Mouse (Mus musculus) stomach, embryonic 14.5 days (tissue): ENCODE data around the gene Gm13271. TPM values are rescaled to one million over a fixed set of nuclear protein-coding genes. Genes with fewer than 3 reads are reported as not detected.
"Not testable (repeated sequence)": the region's sequence is repeated elsewhere in the genome, so short reads cannot be mapped to it uniquely, and the experiment has no call there.

Experiments used
- ATAC-seq: fragments of 200-750 bp; cut with Nextera tagmentation; 2 replicates; pipeline ENCODE4 v1.8.0; 2017; ENCODE audit warnings: low read depth, moderate TSS enrichment; ENCODE audit not compliant: insufficient number of reproducible peaks, insufficient read depth, low FRiP score
- H3K27ac ChIP-seq: fragments of 300-500 bp; sonication (generic); 2 replicates; pipeline ENCODE4 v1.5.1; 2014; ENCODE audit warnings: mild to moderate bottlenecking, low read length, moderate library complexity, mixed read lengths
- H3K27me3 ChIP-seq: fragments of 300-500 bp; sonication (generic); 2 replicates; pipeline ENCODE4 v1.6.1; 2014; ENCODE audit warnings: low read length, control low read depth, mixed read lengths; ENCODE audit not compliant: control insufficient read depth, insufficient read depth
- H3K36me3 ChIP-seq: fragments of 300-500 bp; sonication (generic); 2 replicates; pipeline ENCODE4 v1.6.1; 2014; ENCODE audit warnings: mild to moderate bottlenecking, control low read depth, low read length, moderate library complexity, mixed read lengths; ENCODE audit not compliant: control insufficient read depth, insufficient read depth
- H3K4me1 ChIP-seq: fragments of 300-500 bp; sonication (generic); 2 replicates; pipeline ENCODE4 v1.6.1; 2014; ENCODE audit warnings: low read length, control low read depth, mixed read lengths; ENCODE audit not compliant: control insufficient read depth, insufficient read depth
- H3K4me2 ChIP-seq: fragments of 300-500 bp; sonication (generic); replicated peaks from 2 replicates; pipeline ENCODE4 v1.6.1; 2014; ENCODE audit warnings: low read depth, low read length, control low read depth
- H3K4me3 ChIP-seq: fragments of 300-500 bp; sonication (generic); 2 replicates; pipeline ENCODE4 v1.5.1; 2014; ENCODE audit warnings: low read depth, low read length, control low read depth
- H3K9ac ChIP-seq: fragments of 300-500 bp; sonication (generic); replicated peaks from 2 replicates; pipeline ENCODE4 v1.6.1; 2014; ENCODE audit warnings: low read depth, mild to moderate bottlenecking, control low read depth, low read length, moderate library complexity, mixed read lengths
- H3K9me3 ChIP-seq: fragments of 300-500 bp; sonication (generic); 2 replicates; pipeline ENCODE4 v1.6.1; 2016; ENCODE audit warnings: low read depth, low read length, control low read depth; ENCODE audit not compliant: control insufficient read depth
- WGBS: fragments of 180-500 bp; shearing (Covaris S2); extraction: QIAGEN DNeasy Blood & Tissue Kit; methylation state at CpG from one replicate; pipeline ENCODE4 v1.1.7; 2014; 5-methylcytosine and 5-hydroxymethylcytosine counted together
- polyA plus RNA-seq: library from polyadenylated mRNA; unstranded; fragments of >200 nt; fragmentation: Nextera tagmentation; extraction: Ambion mirVana; gene quantifications from 2 replicates; pipeline ENCODE4 v1.2.1, GENCODE M21; 2014

The Gm13271 gene
- polyA plus RNA-seq, 1 experiment from 2014 or later, result not detected

DNA sequence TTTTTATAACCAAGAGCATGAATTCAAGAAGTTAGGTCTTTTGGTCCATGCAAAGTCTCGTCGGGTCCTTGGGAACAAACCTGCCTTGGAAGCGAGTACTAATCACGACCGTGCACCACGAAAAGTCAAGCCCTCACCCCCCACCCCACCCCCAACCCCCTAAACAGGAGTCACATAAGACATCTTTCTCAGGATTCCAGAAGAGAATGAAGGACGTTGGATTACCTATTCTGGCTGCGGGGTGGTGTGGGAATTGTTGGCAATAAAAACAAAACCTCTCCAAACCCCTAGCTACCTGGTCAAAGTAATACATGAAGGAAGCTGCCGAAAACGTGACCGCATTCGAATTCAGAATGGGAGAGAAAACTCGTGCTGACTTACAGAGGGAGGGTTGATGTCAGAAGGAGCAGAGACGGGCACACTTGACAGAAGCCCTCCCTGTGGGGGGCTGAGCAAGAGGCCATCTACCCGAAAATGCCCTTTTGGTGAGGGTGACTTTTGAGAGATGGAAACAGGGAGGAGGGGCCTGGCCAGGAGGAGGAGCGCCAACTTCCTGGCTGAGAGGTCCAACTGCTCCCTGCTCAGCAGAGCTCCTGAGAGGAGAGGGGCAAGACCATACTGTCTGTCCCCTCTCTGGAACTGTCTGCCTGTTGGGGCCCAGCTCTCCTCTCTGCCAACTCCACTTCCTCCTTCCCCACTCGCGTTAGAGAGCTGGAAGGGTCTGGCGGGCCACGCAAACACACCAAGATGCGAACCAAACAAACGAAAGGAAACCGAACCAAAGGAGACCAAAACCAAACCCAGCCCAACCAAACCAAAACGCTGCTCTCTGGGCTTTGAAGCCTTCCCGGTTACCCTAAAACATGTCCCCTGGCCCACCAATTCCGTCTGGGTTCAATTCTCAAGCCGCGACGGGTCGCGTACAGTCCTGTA is 2.2 kb downstream of the Gm13271 start:
- Histone ChIP-seq H3K27ac (peak overlapping the region; percentile 93), H3K4me3 (peak overlapping the region; percentile 42), H3K9ac (peak overlapping the region; percentile 52), H3K4me2 (peak overlapping the region; percentile 61)
- WGBS, result 11% methylated on average over 28 of the region's 31 CpGs
- H3K4me1 ChIP-seq, H3K36me3 ChIP-seq, H3K9me3 ChIP-seq, ATAC-seq, H3K27me3 ChIP-seq: not testable (repeated sequence)

DNA sequence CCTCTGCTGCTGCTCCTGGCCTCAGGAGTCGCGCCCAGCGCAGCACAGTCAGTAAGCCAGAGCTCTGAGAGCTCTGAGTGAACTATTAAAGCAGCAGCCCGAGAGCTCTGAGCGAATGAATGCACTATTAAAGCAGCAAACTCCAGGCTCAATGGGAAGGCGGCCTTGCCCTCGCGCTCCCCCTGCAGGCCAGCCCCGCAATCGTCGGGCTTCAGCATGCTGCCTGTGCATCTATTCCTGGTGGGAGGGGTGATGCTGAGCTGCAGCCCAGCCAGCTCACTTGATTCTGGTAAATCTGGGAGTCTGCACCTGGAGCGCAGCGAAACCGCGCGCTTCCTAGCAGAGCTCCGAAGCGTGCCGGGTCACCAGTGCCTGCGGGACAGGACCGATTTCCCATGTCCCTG is 3.0 kb downstream of the Gm13271 start:
- not testable (repeated sequence) for H3K9ac ChIP-seq, H3K27me3 ChIP-seq, H3K36me3 ChIP-seq, H3K4me1 ChIP-seq, H3K9me3 ChIP-seq
- peak overlapping the region; percentile 61 for H3K4me2 ChIP-seq
- 0% methylated on average over 11 of the region's 21 CpGs for WGBS
- H3K4me3 ChIP-seq, result peak overlapping the region; percentile 42
- H3K27ac ChIP-seq, result peak overlapping the region; percentile 93
- ATAC-seq, result peak; percentile 99

DNA sequence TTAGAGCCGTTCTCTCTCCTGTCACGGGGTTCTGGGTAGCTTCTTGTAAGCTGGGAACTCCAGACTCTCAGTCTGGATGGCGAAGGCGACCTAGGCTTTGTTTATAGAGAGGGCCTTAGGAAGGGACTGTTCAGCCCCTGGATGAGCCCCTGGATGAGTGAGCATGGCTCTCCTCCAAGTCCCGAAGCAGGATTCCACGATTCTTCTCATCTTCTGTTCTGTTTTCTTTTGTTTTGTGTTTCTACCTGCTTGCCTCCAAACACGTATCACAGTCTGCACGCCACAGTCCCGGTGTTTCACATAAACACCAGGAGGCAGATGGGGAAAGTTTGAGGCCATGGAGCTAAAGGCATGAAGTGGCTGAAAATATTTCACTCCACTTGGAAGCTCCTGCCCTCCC is 4.1 kb downstream of the Gm13271 start:
- H3K36me3 ChIP-seq, H3K27me3 ChIP-seq, ATAC-seq, H3K4me2 ChIP-seq, H3K4me3 ChIP-seq, H3K4me1 ChIP-seq, H3K27ac ChIP-seq, H3K9me3 ChIP-seq, H3K9ac ChIP-seq: not testable (repeated sequence)
- WGBS, result 85% methylated on average over 9 of the region's 9 CpGs

DNA sequence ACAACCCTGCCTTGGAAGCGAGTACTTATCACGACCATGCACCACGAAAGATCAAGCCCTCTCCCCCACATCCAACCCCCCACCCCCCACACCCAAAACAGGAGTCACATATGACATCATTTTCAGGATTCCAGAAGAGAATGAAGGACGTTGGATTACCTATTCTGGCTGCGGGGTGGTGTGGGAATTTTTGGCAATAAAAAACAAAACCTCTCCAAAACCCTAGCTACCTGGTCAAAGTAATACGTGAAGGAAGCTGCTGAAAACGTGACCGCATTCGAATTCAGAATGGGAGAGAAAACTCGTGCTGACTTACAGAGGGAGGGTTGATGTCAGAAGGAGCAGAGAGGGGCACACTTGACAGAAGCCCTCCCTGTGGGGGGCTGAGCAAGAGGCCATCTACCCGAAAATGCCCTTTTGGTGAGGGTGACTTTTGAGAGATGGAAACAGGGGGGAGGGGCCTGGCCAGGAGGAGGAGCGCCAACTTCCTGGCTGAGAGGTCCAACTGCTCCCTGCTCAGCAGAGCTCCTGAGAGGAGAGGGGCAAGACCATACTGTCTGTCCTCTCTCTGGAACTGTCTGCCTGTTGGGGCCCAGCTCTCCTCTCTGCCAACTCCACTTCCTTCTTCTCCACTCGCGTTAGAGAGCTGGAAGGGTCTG is 5.1 kb downstream of the Gm13271 start, which contains the start of gene Gm13283:
Gene Gm13283, plus strand, starts transcription at position 510 of the 659 bp plus-strand sequence.
- not testable (repeated sequence) for H3K4me1 ChIP-seq, H3K27me3 ChIP-seq, H3K9me3 ChIP-seq, H3K27ac ChIP-seq, ATAC-seq, H3K9ac ChIP-seq, H3K36me3 ChIP-seq
- H3K4me3 ChIP-seq, result peak within 1 kb of the TSS; percentile 16; the same call in 1 of the 2 replicates
- WGBS, result 24% methylated on average over 8 of the region's 14 CpGs
- H3K4me2 ChIP-seq, result peak within 1 kb of the TSS; percentile 30

DNA sequence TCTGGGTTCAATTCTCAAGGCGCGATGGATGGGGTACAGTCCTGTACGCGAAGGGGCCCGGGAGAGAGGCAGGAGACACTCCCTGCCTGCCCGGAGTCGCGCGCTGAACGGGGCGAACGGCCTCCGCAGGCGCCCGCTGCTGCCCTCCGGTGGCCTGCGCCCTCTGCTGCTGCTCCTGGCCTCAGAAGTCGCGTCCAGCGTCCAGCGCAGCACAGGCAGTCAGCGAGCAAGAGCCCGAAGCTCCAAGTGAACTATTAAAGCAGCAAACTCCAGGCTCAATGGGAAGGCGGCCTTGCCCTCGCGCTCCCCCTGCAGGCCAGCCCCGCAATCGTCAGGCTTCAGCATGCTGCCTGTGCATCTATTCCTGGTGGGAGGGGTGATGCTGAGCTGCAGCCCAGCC is 5.8 kb downstream of the Gm13271 start:
- H3K27ac ChIP-seq, ATAC-seq: not testable (repeated sequence)
- 0% methylated on average over 21 of the region's 28 CpGs for WGBS

DNA sequence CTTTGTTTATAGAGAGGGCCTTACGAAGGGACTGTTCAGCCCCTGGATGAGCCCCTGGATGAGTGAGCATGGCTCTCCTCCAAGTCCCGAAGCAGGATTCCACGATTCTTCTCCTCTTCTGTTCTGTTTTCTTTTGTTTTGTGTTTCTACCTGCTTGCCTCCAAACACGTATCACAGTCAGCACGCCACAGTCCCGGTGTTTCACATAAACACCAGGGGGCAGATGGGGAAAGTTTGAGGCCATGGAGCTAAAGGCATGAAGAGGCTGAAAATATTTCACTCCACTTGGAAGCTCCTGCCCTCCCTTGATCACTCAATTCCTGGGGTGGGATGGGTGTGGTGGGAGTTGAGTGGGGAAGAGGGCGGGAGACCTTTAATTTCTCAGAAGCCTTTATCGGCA is 7.1 kb downstream of the Gm13271 start:
- WGBS, result 65% methylated on average over 6 of the region's 8 CpGs
- H3K9me3 ChIP-seq, H3K4me1 ChIP-seq, H3K36me3 ChIP-seq, H3K4me3 ChIP-seq, H3K4me2 ChIP-seq, H3K9ac ChIP-seq, H3K27ac ChIP-seq, H3K27me3 ChIP-seq, ATAC-seq: not testable (repeated sequence)

More for the DNA sequence above, 5.8 kb downstream of the Gm13271 start:
- Histone ChIP-seq H3K4me3 (peak overlapping the region; percentile 16; the same call in 1 of the 2 replicates), H3K4me2 (peak overlapping the region; percentile 30)
- H3K9ac ChIP-seq, H3K4me1 ChIP-seq, H3K27me3 ChIP-seq, H3K36me3 ChIP-seq, H3K9me3 ChIP-seq: not testable (repeated sequence)

DNA sequence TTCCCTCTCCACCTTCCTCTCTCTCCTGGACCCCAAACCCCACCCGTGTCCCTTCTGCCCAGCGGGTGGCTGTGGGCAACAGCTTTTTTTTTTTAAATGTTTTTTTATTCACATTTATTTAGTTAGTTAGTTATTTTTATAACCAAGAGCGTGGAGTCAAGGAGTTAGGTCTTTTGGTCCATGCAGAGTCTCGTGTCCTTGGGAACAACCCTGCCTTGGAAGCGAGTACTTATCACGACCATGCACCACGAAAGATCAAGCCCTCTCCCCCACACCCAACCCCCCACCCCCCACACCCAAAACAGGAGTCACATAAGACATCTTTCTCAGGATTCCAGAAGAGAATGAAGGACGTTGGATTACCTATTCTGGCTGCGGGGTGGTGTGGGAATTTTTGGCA is 7.7 kb downstream of the Gm13271 start:
- H3K4me3 ChIP-seq, H3K36me3 ChIP-seq, H3K9ac ChIP-seq, H3K4me2 ChIP-seq, ATAC-seq, H3K4me1 ChIP-seq, H3K9me3 ChIP-seq, H3K27ac ChIP-seq, H3K27me3 ChIP-seq: not testable (repeated sequence)
- WGBS, result 64% methylated on average over 9 of the region's 9 CpGs

DNA sequence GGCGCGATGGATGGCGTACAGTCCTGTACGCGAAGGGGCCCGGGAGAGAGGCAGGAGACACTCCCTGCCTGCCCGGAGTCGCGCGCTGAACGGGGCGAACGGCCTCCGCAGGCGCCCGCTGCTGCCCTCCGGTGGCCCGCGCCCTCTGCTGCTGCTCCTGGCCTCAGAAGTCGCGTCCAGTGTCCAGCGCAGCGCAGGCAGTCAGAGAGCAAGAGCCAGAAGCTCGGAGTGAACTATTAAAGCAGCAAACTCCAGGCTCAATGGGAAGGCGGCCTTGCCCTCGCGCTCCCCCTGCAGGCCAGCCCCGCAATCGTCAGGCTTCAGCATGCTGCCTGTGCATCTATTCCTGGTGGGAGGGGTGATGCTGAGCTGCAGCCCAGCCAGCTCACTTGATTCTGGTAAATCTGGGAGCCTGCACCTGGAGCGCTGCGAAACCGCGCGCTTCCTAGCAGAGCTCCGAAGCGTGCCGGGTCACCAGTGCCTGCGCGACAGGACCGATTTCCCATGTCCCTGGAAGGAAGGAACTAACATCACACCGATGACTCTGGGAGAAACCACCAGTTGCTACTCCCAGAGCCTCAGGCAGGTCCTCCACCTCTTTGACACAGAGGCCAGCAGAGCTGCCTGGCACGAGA is 8.8 kb downstream of the Gm13271 start:
- Histone ChIP-seq H3K4me2 (peak overlapping the region; percentile 35; the same call in 1 of the 2 replicates), H3K27ac (peak overlapping the region; percentile 27; the same call in 1 of the 2 replicates), H3K4me3 (peak overlapping the region; percentile 17; the same call in 1 of the 2 replicates)
- H3K27me3 ChIP-seq, H3K36me3 ChIP-seq, H3K9ac ChIP-seq, H3K4me1 ChIP-seq, H3K9me3 ChIP-seq, ATAC-seq: not testable (repeated sequence)
- 5% methylated on average over 23 of the region's 42 CpGs for WGBS
